Mouse (Mus musculus): ENCODE measurements around the gene Klf3. TPM values are rescaled to one million over a fixed set of nuclear protein-coding genes. Genes with fewer than 3 reads are reported as not detected.

Gene Klf3
- polyA plus RNA-seq, 1 experiment from 2014 or later, result 25.3 TPM

Other genes with a start within 250 kb of the Klf3 start
- 0.15 and 0.51 TPM in 2 replicates for gene Tlr1, start 130.2 kb downstream of the Klf3 start, polyA plus RNA-seq (2014; fragmentation: Nextera tagmentation; extraction: Ambion mirVana)
- gene Tlr6, start 156.7 kb downstream of the Klf3 start, polyA plus RNA-seq (2014; fragmentation: Nextera tagmentation; extraction: Ambion mirVana), result 0.07 and 0.25 TPM in 2 replicates
- gene Fam114a1, start 166.7 kb downstream of the Klf3 start, polyA plus RNA-seq (2014; fragmentation: Nextera tagmentation; extraction: Ambion mirVana), result 1.6 and 6.2 TPM in 2 replicates

All from midbrain, embryonic 14.5 days (tissue).